Mouse (Mus musculus): ENCODE measurements around the gene Cox5b. TPM values are rescaled to one million over a fixed set of nuclear protein-coding genes. Genes with fewer than 3 reads are reported as not detected.

Gene Cox5b
- polyA plus RNA-seq (2015; fragmentation: Nextera tagmentation; extraction: Ambion mirVana): 829 and 834 TPM in 2 replicates

DNA sequence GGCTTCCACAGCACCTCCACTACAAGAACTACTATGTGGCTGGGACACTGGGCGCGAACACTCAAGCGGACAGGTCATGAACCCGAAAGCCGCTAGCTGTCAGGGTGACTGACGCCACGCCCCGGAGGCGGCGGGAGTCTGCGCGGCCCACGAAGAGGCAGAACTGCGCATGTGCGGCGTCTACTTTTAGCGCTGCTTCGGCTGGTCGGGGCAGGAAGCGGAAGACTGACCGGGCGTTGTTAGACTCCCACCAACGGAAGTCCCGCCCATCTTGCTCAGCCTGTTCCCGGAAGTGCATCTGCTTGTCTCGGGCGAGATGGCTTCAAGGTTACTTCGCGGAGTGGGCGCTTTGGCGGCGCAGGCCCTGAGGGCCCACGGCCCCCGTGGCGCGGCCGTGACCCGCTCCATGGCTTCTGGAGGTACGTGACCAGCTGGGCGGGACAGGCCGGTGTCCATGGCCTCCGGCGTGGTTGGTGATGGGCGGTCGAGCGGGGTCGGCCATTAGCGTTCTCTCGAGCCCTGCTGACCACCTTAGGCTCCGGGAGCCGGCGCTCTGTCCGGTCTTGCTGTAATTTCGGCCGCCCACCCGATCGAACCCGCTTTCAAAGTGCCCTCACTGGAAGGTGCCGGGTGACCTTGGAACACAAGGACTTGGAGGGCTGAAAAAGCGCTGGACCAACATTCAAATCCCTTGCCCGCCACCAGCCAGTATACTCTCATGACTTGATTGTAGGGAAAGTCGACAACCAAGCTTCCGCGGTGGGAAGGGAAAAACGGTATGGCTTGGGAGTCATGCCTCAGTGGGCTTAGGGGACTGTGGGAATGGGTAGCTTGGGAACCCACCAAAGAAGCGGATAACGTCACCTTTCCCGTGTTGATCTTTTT is at the start of gene Cox5b:
Gene Cox5b, plus strand, starts transcription at position 179 of the 885 bp plus-strand sequence.
- Histone ChIP-seq H3K36me3 (ENCODE audit: control insufficient read depth, insufficient read depth, low read length) (no peaks in the 10 kb centered on the region; the same call in 1 of the 2 replicates), H3K27ac (replicated peaks) (peak within 1 kb of the TSS; percentile 67; the same call in 1 of the 2 replicates), H3K9ac (ENCODE audit: low read length) (peak within 1 kb of the TSS; percentile 85), H3K4me2 (replicated peaks; ENCODE audit: low read depth) (peak within 1 kb of the TSS; percentile 93), H3K4me3 (ENCODE audit: low read depth, low read length) (peak within 1 kb of the TSS; percentile 78), H3K9me3 (ENCODE audit: control insufficient read depth, low read length) (no peaks in the 10 kb centered on the region), H3K27me3 (ENCODE audit: control insufficient read depth, insufficient read depth, low read length) (no peaks in the 10 kb centered on the region), H3K4me1 (replicated peaks; ENCODE audit: control insufficient read depth, insufficient read depth) (no peaks in the 10 kb centered on the region)
- WGBS: under 1% methylated on average over 68 of the region's 68 CpGs
- TF ChIP-seq CTCF (IDR thresholded peaks at IDR 0.05; ENCODE audit: low read depth) (peak; percentile 1; the same call in 1 of the 2 replicates), EP300 (optimal IDR thresholded peaks at IDR 0.05) (no peak)
- ATAC-seq (ENCODE audit: low FRiP score, low TSS enrichment) (peak; percentile 98), DNase-seq (ENCODE audit: low spot score) (peak; percentile 98)

DNA sequence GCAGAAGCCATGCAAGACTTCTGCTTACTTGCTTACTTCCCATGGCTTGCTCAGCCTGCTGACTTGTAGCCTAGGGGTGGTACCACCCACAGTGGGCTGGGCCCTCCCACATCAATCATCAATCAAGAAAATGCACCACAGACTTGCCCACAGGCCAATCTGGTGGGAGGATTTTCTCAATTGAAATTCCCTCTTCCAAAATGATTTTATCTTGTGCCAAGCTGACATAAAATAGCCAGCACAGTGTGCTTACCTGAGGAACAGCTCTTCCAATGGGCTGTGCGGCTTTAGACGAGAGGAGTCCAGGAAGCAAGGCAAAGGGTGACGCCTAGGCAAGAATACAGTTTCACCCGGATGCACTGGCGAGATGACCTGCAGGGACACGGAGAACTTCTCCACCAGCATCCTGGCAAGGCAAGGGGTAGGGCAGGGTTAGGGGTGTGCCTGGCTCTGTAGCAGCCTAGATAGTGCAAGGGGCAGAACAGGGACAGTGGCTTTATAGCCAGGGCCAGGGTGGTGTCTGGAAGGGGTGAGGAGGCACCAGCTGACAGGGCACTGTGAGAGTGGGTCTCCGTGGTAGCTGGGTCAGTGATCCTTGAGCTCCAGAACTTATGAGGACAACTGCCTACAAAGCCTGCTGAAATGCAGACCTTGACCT is 47.2 kb upstream of the Cox5b start:
- no peaks in the 10 kb centered on the region for H3K4me1 ChIP-seq (replicated peaks; ENCODE audit: control insufficient read depth, insufficient read depth)
- DNase-seq (ENCODE audit: low spot score): no peak
- H3K4me2 ChIP-seq (replicated peaks; ENCODE audit: low read depth): no peak overlapping the region
- H3K36me3 ChIP-seq (ENCODE audit: control insufficient read depth, insufficient read depth, low read length): no peaks in the 10 kb centered on the region
- TF ChIP-seq EP300 (optimal IDR thresholded peaks at IDR 0.05) (no peak), CTCF (IDR thresholded peaks at IDR 0.05; ENCODE audit: low read depth) (no peak)
- no peak overlapping the region for H3K9ac ChIP-seq (ENCODE audit: low read length)
- WGBS: 69% methylated on average over 7 of the region's 7 CpGs
- H3K4me3 ChIP-seq (ENCODE audit: low read depth, low read length): no peak overlapping the region
- H3K27me3 ChIP-seq (ENCODE audit: control insufficient read depth, insufficient read depth, low read length): no peaks in the 10 kb centered on the region
- no peak overlapping the region for H3K27ac ChIP-seq (replicated peaks)
- no peaks in the 10 kb centered on the region for H3K9me3 ChIP-seq (ENCODE audit: control insufficient read depth, low read length)
- ATAC-seq (ENCODE audit: low FRiP score, low TSS enrichment): no peak

- no peaks in the 10 kb centered on the region for H3K4me1 ChIP-seq (replicated peaks; ENCODE audit: control insufficient read depth, insufficient read depth)
- WGBS: 79% methylated on average over 9 of the region's 9 CpGs
- no peak overlapping the region for H3K4me3 ChIP-seq (ENCODE audit: low read depth, low read length)
- no peak for DNase-seq (ENCODE audit: low spot score)
- H3K9me3 ChIP-seq (ENCODE audit: control insufficient read depth, low read length): no peaks in the 10 kb centered on the region
- no peak overlapping the region for H3K9ac ChIP-seq (ENCODE audit: low read length)
- no peak overlapping the region for H3K4me2 ChIP-seq (replicated peaks; ENCODE audit: low read depth)
- no peaks in the 10 kb centered on the region for H3K27me3 ChIP-seq (ENCODE audit: control insufficient read depth, insufficient read depth, low read length)
- no peak for TF ChIP-seq CTCF (IDR thresholded peaks at IDR 0.05; ENCODE audit: low read depth)
- TF ChIP-seq EP300 (optimal IDR thresholded peaks at IDR 0.05): no peak
- no peak overlapping the region for H3K27ac ChIP-seq (replicated peaks)
- ATAC-seq (ENCODE audit: low FRiP score, low TSS enrichment): no peak
- no peaks in the 10 kb centered on the region for H3K36me3 ChIP-seq (ENCODE audit: control insufficient read depth, insufficient read depth, low read length)
Measured at GRCm38 (mm10) chr1:36644615-36645007, 46.6 kb upstream of the Cox5b start.

DNA sequence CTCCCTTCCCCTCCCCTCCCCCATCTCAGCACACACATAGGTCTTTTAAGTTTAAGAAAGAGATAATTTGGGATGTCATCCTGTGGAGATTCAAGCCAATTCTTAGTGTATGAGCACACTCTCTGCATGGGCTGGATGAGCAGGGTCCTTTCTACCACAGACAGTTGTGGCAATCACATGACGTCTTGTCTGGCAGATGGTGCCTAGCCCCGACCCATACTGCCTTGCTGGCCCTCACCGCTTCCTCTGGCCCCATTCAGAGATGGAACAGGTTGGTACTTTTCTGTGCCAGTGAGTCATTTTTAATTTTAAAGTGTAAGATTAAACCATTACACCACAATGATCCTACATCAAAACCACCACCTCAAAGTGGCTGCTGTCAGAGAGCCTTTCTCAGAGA is 45.0 kb upstream of the Cox5b start:
- no peak for TF ChIP-seq CTCF (IDR thresholded peaks at IDR 0.05; ENCODE audit: low read depth)
- Histone ChIP-seq H3K36me3 (ENCODE audit: control insufficient read depth, insufficient read depth, low read length) (no peaks in the 10 kb centered on the region), H3K9ac (ENCODE audit: low read length) (no peak overlapping the region), H3K9me3 (ENCODE audit: control insufficient read depth, low read length) (no peaks in the 10 kb centered on the region), H3K27me3 (ENCODE audit: control insufficient read depth, insufficient read depth, low read length) (no peaks in the 10 kb centered on the region), H3K4me3 (ENCODE audit: low read depth, low read length) (no peak overlapping the region), H3K27ac (replicated peaks) (no peak overlapping the region), H3K4me1 (replicated peaks; ENCODE audit: control insufficient read depth, insufficient read depth) (no peaks in the 10 kb centered on the region), H3K4me2 (replicated peaks; ENCODE audit: low read depth) (no peak overlapping the region)
- DNase-seq (ENCODE audit: low spot score) (no peak), ATAC-seq (ENCODE audit: low FRiP score, low TSS enrichment) (no peak)
- 68% methylated on average over 3 of the region's 3 CpGs for whole genome bisulfite sequencing

DNA sequence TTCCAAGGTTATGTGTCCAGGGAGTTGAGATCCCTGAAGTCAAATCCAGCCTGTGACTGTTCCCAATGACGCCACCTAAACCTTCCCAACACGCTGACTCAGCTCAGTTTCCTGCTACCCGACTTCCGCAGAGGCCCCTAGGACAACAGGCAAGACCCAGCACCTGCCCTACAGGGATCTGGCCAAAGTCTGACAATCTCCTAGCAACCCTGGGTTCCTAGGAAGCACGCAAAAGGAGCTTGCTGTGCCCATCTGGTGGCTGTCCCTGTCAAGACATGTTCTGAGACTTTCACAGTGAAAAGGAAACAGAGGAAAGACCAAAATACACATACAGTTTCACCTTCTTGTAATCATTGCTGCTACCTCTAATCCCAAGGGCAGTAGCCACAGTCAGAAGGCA is 43.6 kb upstream of the Cox5b start:
- WGBS: 35% methylated on average over 5 of the region's 5 CpGs
- ATAC-seq (ENCODE audit: low FRiP score, low TSS enrichment) (peak; percentile 94), DNase-seq (ENCODE audit: low spot score) (peak; percentile 73)
- Histone ChIP-seq H3K9me3 (ENCODE audit: control insufficient read depth, low read length) (no peaks in the 10 kb centered on the region), H3K27me3 (ENCODE audit: control insufficient read depth, insufficient read depth, low read length) (no peaks in the 10 kb centered on the region), H3K4me3 (ENCODE audit: low read depth, low read length) (no peak overlapping the region), H3K4me1 (replicated peaks; ENCODE audit: control insufficient read depth, insufficient read depth) (no peaks in the 10 kb centered on the region), H3K36me3 (ENCODE audit: control insufficient read depth, insufficient read depth, low read length) (no peaks in the 10 kb centered on the region), H3K27ac (replicated peaks) (peak overlapping the region; percentile 84), H3K4me2 (replicated peaks; ENCODE audit: low read depth) (no peak overlapping the region), H3K9ac (ENCODE audit: low read length) (no peak overlapping the region)
- TF ChIP-seq EP300 (optimal IDR thresholded peaks at IDR 0.05) (no peak), CTCF (IDR thresholded peaks at IDR 0.05; ENCODE audit: low read depth) (peak; percentile 59)

- Histone ChIP-seq H3K9ac (ENCODE audit: low read length) (no peak overlapping the region), H3K27ac (replicated peaks) (no peak overlapping the region), H3K4me3 (ENCODE audit: low read depth, low read length) (no peak overlapping the region), H3K4me2 (replicated peaks; ENCODE audit: low read depth) (no peak overlapping the region), H3K4me1 (replicated peaks; ENCODE audit: control insufficient read depth, insufficient read depth) (no peaks in the 10 kb centered on the region), H3K27me3 (ENCODE audit: control insufficient read depth, insufficient read depth, low read length) (no peaks in the 10 kb centered on the region), H3K9me3 (ENCODE audit: control insufficient read depth, low read length) (no peaks in the 10 kb centered on the region), H3K36me3 (ENCODE audit: control insufficient read depth, insufficient read depth, low read length) (no peaks in the 10 kb centered on the region)
- DNase-seq (ENCODE audit: low spot score) (no peak), ATAC-seq (ENCODE audit: low FRiP score, low TSS enrichment) (no peak)
- no peak for TF ChIP-seq EP300 (optimal IDR thresholded peaks at IDR 0.05)
- TF ChIP-seq CTCF (IDR thresholded peaks at IDR 0.05; ENCODE audit: low read depth): no peak
- 92% methylated on average over 5 of the region's 5 CpGs for WGBS
Measured at GRCm38 (mm10) chr1:36655039-36655438, 36.2 kb upstream of the Cox5b start.
